Mouse (Mus musculus): ENCODE measurements at regions not wholly inside any gene's neighbourhood (a gene's known extent, or its start where the extent isn't known, plus 50 kb on each side); places are given as distances from the start of the nearest gene placed in this dataset.

DNA sequence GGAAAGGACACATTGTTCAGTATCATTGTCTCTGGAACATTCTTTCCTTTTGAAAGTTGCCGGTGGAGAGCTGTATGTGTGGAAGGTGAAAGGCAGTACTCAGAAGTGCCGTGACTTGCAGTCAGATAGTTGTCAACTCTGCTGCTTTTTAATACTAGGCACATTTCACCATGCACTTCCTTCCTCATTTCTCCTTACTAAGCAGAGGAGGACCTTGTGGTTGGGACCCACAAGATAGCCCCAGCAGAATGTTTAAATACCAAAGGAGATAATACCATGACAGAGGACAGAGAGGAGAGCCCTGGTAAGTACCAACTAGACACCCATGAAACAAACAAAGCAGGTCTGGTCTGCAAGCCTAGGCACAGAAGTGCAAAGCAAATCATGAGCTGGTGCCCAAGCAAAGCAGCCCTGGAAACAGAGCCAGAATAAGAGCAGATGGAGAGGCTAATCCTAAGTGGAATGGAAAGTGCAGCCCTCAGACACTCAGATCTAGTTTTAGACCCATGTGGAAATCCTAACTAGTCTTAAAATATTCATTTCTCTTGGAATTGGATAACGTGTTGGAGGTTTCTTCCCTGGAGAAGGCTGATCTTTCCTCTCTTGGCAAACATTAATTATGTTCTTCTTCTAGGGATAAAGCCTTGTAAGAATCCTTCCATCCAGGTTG lies 341.4 kb downstream of the Insc start:
- no peak for ATAC-seq

DNA sequence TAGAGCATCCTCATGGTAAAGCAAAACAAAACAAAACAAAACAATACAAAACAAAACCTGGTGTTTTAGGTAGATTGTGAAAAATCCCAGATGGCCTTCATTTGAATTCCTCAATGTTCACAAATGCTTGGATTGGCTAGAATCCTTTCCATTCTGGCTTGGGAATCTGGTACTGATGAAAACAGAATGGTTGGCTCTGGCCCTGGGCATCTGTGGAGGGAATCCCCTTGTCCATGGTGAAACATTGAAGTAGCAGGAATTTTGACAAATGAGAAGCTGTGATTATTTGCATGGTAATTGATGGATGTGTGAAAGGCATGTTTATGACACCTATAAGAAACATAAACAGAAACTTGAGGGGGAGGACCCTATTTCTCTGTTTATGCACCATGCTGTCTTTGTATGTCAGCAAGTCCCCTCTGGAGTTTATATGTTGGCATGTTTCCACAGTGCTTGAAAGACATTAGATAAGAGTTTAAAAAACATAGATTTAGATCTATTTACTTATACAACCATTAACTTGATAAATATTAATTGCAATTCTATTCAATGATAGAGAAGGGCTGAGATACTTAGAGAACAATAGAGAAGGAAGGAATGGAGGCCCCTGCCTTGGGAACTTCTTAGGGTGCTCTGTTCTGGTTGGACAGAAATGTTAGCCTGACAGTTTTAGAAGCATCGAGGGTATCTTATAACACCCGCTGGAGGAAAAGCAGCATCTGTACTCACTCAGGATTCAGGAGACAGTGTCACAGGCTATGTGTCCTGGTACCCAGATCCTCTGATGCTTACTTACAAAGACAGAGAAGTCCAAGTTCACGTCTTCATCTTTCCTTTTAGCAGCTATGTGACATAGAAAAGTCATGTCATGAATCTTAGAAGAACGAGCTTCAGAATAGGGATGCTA lies 343.3 kb downstream of the Insc start:
- no peak for ATAC-seq

DNA sequence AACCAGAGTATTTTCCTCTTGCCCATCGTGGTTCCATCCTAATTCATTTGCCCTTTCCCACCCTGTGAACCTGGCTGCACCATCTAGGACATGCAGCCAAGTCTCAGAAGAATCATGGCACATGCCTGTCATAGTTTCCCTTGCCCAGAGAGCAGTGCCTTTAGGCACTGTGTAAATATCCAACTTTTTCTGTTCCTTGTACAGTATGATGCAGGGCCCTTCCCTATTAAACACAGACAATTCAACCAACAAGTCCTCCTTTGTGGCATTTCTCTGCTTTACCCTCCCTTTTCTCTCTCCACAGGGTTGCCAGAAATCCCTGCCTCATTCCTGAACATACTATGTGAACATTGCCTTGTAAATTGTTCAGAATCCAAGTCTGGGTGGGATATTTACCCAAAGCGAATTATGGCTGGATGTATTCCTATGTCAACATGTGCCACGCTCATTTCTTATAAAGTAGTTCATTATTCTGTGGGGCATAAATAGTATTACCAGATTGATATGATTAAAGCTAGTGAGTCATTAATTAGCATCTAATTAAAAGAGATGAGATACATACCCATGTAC lies 349.1 kb downstream of the Insc start:
- no peak for ATAC-seq

DNA sequence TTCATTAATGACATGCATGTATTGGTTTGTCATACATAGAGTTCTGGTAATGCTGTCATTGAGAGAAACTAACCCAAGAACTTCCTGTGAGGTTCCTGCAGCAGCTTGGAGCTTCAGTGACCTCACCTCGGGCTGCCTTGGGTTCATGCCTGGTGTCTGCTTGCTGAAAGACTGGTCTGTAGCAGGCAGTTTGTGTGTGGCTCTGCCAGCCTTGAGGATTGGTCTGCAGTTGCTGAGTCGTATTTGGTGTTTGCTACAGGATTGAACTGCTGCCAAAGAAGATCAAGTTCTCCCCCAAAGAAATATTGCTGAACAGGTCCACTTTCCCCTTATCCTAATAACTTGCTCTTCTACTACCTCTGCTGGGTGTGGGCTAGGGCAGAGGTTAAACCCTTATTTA lies 362.5 kb downstream of the Insc start:
- no peak for ATAC-seq

DNA sequence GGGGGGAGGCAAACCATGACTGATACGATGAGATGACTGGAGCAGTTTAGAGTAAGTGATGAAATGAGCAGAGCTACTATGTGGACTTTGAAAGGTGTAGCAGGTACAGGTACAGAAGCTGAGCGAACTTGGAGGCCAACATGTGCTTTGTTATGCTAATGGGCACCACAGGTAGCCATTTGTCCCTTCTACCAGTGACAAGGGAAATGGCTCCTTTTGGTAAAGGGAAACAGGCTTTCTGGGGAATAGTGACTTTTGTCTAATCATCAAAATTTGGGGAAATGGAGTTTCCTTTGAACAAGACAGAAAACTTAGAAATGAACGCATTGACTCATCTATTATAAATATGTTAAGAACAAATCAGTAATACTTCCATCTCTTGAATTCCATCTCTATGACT lies 368.8 kb downstream of the Insc start:
- no peak for ATAC-seq

DNA sequence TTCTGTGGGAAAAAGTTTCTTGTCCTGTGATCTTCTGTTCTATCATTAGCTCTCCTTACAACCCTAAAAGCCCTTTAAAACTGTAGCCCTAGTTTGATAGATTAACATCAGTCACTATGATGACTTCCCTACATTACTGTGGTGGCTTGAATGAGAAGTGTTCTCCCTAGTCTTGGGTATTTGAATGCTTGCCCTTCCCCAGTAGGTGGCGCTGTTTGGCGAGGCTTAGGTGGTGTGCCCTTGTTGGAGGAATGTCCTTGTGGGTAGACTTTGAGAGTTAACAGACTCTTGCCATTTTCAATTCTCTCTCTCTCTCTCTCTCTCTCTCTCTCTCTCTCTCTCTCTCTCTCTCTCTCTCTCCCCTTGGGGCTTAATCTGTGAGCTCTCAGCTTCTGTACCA lies 379.8 kb downstream of the Insc start:
- ATAC-seq, result no peak

DNA sequence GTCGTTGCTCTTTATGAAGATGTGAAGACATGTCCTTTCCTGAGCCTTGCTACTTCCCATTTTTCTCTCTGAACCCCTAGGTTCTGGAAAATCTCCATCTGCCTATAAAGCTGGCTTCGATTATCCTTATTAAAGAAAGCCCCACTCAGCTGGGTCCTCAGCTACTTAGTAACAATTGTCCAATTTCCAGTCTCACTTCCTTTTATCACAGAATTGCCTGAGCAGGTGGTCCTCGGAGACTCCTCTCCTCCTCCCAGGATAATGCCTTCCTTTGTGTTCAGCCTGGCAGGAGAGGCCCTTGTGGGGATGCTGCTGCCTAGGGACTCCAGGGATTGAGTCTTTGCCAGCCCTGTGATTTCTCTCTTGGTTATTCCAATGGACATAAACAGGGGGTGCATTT lies 385.5 kb downstream of the Insc start:
- no peak for ATAC-seq

DNA sequence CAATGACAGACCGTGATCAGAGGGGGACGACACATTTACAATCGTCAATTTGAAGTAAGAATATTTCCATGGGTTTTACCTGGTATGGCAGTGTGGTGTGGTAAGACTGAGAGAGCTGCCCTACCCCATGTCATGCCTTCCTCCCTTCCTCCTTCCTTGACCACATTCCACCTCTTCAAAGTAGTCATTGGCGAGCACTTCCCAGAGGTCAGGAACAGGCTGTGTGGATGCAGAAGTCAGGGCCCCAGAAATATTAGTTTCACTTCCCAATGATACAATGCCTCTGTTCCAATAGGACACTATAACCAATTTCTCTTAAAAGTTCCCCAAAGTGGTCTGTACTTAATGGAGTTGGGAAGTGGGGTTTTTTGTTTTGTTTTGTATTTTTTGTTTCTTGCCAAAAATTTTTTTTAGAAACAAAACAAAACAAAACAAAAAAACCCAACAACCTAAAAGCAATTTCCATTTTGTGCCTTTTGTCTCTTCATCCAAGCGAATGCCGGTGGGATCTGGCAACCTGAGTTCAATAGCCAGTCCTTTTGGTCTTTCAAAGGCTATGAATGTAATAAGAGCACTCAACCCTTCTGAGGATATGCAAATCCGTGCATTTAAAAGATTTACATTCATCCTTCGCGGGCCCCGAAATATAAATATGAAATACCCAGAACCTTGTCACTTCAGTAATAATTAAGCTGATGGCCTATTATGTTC lies 387.9 kb downstream of the Insc start:
- ATAC-seq, result no peak

DNA sequence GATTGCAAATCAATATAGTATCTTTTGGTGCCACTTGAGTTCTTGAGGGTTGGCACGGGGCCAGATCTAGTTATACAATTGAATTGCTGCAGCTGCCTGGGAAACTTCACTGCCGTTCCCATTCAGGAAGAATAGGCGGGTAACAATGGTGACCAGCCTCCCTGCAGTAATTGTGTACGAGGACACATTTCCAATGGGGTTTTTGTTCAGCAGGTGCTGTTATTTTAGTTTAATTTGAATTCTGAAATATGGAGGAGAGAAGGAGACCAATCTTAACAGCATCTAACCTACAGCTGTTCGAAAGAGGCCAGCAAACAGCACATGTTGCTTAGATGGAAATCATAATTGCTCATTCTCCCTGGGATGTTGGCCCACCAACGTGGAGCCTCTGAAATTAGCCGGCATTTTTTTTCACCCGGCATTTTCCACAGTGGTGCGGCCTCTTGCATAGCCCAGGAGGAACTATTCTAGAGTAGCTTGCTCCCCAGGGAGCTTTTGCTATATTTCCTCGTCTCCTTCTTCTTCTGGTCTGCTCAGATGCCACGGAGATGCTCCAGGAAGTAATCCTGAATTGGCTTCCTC lies 388.6 kb downstream of the Insc start:
- ATAC-seq, result no peak

DNA sequence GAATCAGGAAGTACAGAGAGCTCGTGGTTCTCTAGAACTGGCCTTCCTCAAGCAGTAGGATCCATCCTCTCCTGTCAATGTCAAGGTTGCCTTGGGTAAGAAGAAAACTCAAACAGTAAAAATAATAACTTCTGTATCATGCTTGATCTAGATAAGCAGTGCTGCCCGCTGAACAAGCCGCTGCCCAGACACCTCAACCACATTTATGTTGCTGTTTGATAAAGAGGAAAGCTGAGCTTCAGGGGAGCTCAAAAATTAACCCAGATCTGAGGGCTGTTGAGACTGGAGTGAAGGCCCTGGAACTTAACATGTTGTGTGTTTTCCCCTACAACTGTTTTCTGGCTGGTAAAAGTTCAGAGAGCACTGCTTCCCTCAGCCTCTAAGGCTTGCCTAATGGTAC lies 389.1 kb downstream of the Insc start:
- ATAC-seq, result no peak

DNA sequence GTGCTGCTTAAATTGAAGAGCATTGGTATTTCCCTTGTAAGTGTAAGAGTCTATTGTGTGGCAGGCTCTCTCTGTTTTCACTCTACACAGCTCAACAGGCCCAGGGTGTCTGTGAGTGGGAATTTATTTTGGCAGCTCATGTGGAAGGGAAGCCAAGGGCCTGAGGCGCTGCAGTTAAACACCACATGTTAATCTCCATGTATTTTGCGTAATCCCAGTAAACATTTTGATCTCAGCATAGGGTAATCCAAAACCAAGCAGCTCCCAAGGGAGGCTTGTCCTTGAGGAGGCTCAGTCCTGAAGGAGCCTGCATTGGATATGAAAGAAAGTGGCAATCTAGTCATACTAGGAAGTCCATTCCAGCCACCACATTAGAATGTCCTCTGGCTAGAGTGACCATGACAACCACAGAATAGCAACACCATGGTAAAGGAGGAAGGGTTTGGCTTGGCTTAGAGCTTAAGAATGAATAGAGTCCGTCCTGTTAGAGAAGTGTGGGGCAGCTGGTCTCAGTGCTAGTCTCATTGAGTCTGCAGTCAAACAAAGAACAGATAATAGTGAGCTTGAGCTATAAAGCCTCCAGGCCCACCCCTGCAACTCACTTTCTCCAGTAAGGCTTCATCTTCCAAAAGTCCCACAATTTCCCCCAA lies 391.6 kb downstream of the Insc start:
- no peak for ATAC-seq

GRCm38 (mm10) chr7:115140286-115140685 lies 396.8 kb downstream of the Insc start:
- no peak for ATAC-seq

GRCm38 (mm10) chr7:115142163-115142562 lies 398.7 kb downstream of the Insc start:
- no peak for ATAC-seq

DNA sequence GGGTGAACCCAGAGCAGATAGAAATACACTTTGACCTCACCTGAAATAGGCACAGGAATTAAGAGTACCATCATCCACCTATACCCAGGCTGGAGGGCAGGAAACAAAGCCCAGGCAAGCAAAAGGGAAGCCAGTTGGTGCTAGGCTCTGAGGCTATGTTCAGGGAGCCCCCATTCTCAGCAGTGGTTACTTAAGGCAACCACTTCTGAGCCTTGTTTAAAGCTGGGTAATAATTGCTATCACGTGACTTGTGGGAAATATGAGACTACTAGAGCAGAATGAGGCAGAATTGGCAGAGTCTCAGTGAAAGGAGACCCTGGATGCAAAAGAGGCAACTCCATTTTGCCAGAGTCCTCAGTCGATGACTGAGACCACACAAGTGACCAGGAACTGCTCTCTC lies 401.5 kb downstream of the Insc start:
- ATAC-seq, result no peak

DNA sequence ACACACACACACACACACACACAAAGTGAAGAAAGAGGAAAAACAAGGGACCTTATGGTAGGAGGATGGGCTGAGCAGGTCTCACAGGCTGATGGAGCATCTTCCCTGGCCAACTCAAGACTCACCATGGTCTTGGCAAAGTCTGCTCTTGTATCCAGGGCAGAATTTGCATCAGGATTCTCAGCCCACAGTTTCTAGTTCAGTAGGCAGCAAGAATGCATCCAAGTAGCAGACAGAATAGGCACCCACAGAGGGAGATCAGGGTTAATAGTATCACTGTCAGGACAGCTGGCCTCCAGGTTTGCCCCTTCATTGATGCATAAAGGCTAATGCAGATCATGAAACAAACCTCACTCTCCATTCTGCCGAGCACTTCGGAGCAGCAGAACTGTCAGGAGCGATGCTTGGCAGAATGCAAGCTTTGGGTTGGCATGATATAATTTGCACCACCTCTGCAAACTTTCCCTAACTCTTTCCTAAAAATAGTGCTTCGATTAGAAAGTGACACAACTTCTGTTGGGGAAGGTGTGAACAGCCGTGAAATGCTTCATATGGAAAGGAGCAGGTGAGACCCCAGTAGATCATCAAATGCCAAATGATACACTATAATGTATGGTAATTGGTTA lies 404.0 kb downstream of the Insc start:
- ATAC-seq, result no peak

DNA sequence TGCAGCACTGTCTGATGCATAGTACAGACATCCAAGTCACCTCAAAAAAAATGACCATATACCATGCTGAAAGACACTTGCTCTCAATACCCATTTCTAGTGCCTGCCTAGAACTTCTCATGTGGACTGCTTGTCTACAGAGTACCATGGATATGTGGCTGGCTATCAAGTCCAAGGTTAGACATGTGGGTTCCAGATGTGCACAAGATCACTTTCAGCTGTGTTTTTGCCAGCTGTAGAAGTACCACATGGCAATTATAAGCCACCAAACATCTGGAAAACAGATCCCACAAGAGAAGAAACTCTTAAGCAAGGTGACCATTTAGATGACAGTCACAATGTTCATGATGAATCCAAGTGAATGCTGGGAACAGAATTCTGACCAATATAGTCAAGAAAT lies 409.8 kb downstream of the Insc start:
- ATAC-seq, result no peak

DNA sequence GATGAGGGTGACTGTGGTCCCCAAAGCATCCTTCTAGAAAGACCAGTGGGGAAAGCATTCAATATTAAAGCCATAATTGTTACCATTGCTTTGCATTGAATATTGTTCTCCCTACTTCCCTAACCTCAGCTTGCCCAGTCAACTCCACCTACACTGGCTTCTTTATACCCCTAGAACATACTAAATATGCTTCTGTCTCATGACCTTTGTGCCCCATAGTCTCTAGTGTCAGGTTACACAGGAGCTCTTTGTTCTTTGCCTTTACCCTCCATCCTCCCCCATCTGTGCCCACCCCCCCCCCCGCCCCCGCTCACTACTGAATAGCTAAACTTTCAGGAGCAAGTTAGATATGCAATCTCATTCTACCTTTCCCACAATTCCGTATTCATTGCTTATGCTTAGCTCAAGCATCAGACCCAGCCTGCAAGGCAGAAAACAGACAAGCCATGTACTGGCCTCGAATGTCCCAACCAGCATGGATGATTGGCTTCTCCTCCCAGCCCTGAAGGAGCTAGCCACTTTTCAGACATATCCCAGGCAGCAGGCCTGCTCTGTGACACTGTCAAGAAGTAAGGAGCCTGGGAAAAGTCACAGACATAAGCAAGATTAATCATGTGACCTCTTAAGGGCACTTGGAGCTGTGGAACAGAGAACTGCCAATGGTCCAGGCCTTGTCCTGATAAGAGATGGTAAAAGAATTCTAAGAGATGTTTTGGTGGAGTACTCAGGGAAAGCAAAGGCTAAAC lies 410.4 kb downstream of the Insc start:
- no peak for ATAC-seq

DNA sequence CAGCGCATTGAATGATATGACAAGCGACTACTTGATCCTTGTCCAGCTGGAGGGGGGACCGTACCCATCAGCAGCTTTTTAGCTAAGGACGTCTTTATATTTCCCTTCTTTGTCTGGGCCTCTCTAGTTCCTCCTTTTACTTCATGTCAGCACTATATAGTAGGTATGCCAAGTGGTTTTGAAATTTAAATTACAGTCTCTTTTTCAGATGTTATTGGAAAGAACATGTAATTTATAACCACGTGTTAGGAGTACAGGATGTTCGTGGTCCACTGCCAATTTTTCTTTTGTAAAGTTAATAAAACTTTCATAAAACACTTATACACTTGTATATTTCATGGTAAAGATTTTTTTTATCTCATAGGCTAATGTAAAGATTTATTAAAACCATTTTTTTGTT lies 426.5 kb downstream of the Insc start:
- ATAC-seq, result no peak

- no peak for ATAC-seq
These were observed 426.9 kb downstream of the Insc start for GRCm38 (mm10) chr7:115170439-115170838.

GRCm38 (mm10) chr7:115192482-115192881 lies 449.0 kb downstream of the Insc start:
- ATAC-seq, result no peak

Data from CD4-positive, CD25-positive, alpha-beta regulatory T cell, adult 4 months (primary cell).